Mouse (Mus musculus): ENCODE results near the gene Tent5c.

The Tent5c gene

GRCm38 (mm10) chr3:100485390-100486132 is 3.6 kb downstream of the Tent5c start:
- DNase-seq (ENCODE audit: low spot score): no peak

DNA sequence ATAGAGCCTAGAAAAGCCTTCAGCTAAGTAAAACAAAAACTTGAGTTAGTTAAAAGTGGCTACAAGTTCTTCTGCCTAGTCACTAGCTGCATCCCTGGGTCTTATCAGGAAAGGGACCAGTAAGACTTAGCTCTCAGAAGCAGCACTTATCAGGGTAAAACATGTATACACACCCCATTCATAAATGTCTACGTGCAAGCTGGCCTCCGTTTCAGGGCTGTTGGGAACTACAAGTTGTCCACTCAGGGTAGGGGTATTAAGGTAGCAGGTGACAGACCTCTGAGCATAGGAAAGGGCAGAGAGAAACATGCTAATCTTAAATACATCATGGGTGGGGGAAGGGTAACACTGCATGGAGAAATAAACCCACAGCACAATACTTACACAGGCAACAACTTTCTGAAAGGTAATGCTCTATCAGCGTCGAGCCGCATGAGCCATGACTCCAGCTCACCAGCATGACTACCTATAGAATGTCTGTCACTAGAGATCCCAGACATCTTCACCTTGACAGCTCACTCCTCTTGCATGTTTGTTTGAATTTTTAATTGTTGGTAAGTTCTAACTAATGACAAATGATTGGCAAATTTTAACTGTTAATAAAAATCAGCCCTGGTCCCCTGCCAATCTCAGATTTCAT is 6.0 kb downstream of the Tent5c start:
- no peak for DNase-seq (ENCODE audit: low spot score)

DNA sequence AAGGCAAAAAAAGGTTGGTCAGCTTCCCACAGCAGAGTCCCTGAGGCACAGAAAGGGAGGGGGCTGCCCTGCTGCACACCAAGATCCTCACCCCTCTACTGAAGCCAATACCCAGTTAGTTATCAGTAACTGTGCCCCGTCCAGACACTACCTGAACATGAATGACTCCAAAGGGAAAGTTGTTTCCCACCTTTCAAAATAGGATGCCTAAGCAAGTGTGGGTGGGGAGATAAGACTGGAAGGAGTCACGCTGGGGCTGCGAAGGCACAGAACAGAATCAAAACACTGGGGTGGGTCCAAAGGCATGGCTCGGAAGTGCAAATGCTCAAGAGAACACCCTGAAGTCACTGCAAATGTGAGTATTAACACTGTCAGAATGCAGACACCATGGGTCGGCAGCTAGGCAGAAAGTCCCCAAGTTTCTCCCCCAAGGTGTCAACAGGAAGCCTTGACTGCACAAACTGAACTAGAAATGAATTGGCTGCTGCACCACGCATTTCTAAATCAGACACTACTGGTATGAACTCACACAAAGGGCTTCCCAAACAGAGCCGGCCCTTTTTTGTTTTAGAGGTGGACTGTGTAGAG is 6.7 kb downstream of the Tent5c start:
- no peak for DNase-seq (ENCODE audit: low spot score)

- DNase-seq (ENCODE audit: low spot score): no peak
Observed at GRCm38 (mm10) chr3:100480251-100481005, 8.7 kb downstream of the Tent5c start.

GRCm38 (mm10) chr3:100474950-100475472 is 14.1 kb downstream of the Tent5c start:
- no peak for DNase-seq (ENCODE audit: low spot score)

GRCm38 (mm10) chr3:100474536-100474935 is 14.6 kb downstream of the Tent5c start:
- no peak for DNase-seq (ENCODE audit: low spot score)

DNA sequence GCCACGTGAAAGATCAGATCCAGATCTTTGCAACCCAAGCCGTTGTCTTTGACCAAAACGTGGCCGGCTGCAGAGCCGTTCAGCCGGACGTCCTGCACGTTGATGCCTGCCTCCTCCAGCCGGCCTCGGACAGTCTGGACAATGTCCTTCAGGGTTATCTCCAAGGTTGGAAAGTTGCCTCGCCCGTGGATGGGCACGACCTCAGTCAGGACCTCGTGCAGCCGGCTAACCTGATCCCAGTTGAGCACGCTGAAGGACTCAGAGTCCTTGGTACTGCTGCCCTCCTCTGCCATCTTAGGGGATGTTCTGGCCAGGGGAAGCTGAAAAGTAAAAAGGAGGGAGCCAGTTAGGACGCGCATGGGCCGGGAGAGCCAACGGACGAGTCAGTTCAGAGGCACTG is 16.0 kb downstream of the Tent5c start:
- DNase-seq (ENCODE audit: low spot score): no peak

GRCm38 (mm10) chr3:100470902-100471301 is 18.2 kb downstream of the Tent5c start:
- no peak for DNase-seq (ENCODE audit: low spot score)

DNA sequence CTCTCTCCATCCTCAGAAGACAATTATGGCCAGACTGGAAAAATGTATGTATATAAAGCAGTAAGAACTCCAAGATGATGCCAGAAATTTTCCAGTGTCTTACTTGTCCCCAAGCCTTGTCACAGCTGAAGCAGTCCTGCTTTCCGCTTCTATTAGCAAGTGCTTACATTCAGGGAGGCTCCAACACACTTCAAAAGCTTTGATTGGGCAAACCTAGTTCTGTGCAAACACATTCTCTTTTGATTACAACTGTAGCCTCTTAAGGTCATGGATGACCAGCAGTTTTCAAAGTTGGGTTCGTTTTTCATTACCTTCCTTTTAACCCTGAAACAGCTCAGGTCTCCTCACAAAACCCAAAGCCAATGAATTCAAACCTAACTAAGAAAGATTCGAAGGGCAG is 19.0 kb downstream of the Tent5c start:
- no peak for DNase-seq (ENCODE audit: low spot score)

GRCm38 (mm10) chr3:100466551-100466950 is 22.6 kb downstream of the Tent5c start:
- no peak for DNase-seq (ENCODE audit: low spot score)

- no peak for DNase-seq (ENCODE audit: low spot score)
Observed at GRCm38 (mm10) chr3:100464596-100464995, 24.5 kb downstream of the Tent5c start.

GRCm38 (mm10) chr3:100463959-100464265 is 25.2 kb downstream of the Tent5c start:
- DNase-seq (ENCODE audit: low spot score): no peak

DNA sequence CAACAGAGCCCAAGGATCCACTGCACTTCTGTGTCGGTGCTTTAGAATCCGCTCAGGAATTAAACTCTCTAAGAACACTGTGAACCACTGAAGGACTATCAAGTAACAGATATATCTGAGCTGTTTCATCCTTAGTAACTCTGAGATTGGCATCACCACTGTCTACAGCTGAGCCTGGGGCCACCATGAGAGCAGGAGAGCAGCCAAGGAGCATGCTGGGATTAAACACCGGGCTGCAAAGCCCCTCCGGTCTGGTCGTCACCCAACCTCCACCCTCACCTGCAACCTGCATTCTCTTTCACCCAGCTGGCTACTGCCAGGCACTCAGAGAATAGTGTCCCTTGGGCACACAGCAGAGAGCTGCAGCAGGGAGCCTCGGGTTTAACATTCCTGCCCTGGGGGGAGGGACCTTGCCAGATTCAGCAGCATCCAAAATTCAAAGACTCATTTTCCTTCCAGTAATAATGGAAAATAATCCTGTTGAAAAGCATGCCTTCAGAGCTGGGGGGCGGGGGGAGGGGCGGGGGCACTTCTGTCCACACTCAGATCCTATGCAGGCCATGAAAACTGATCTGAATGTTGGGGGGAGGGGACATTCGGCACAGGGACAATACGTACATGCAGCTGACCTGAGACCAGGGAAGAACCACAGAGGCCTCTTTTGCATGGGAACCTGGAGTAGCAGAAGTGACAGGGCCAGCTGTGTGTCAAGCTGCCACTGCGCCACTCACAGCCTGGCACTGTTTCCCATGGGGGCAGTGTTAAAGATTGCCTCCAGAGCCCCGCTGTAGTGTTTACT is 25.8 kb downstream of the Tent5c start:
- DNase-seq (ENCODE audit: low spot score): no peak

DNA sequence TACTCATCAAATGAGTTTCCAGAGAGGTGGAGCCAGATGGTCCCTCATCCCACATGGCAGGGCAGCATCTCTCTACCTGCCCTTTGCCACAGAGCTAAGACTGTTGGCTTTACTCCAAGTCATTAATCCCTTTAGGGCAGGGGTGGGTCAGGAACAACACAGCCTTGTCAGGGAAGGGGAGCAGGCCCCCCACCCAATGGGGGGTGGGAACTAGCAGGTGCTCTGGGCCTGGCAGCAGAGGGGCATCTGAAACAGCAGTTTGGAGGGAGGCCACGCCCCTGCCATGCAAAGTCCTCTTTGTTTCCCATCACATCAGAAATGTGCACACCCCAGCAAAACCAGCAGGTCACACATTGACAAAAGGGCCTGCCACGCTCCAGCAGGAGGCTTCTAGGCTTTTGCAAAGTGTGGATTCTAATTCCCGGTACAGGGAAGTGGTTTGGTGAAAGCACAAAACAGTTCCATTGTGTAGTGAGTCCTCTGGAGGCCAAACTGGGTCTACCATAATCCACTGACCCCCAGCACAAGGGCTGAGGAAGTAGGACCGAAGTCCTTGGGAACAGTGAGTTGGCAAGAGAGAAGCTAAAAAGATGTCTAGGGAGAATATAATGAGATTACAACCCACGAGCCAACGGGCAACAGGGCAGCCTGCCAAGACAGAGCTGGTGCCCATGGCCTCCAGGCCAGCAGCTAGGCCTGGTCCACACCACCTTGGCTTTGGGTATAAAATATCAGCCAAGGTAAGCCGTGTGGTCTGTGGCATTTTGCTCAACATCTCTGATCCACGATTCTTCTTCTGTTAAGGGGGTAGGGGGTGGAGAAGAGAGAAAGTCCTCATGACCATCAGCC is 26.7 kb downstream of the Tent5c start:
- DNase-seq (ENCODE audit: low spot score): no peak

GRCm38 (mm10) chr3:100460510-100460909 is 28.6 kb downstream of the Tent5c start:
- no peak for DNase-seq (ENCODE audit: low spot score)

GRCm38 (mm10) chr3:100443798-100444500 is 45.2 kb downstream of the Tent5c start:
- DNase-seq (ENCODE audit: low spot score): no peak

GRCm38 (mm10) chr3:100442499-100442898 is 46.6 kb downstream of the Tent5c start:
- DNase-seq (ENCODE audit: low spot score): no peak

DNA sequence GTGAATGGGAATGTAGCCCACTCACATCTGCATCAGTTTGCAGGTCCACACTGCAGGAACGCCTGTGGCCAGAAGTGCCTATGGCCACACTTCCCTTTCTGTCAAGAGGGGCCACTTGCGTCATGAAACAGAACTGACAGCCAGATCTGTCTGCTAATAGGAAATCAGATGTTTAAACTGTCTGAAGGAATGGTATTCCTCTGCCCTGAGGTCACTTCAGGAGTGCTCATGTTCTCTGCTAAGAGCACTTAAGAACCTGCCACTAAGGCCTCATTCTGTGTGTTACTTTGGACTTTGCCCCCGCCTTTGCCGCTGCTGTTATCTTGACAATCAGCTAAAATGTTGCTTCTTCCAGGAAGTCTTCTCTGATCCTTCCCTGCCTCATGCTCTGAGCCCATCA is 48.4 kb downstream of the Tent5c start:
- DNase-seq (ENCODE audit: low spot score): no peak

DNA sequence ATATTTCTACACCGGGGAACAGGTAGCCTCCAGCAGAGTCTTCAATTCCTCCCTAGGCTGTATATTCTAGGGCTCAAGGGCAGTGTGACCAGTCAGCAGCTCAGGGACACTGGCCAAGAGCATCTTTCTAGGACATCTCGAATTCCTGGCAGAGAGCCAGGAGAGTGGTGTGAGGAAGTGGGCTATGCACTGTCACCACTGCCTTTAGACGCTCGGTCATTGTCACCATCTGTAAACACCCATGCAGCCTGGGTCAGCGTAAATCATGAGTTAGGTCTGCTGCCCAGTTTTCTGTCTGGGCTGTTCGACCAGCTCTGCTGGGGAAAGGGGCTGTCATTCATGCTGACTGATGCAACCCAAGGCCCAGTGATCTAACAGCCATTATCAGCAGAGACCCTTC is 49.1 kb downstream of the Tent5c start:
- DNase-seq (ENCODE audit: low spot score): no peak

DNA sequence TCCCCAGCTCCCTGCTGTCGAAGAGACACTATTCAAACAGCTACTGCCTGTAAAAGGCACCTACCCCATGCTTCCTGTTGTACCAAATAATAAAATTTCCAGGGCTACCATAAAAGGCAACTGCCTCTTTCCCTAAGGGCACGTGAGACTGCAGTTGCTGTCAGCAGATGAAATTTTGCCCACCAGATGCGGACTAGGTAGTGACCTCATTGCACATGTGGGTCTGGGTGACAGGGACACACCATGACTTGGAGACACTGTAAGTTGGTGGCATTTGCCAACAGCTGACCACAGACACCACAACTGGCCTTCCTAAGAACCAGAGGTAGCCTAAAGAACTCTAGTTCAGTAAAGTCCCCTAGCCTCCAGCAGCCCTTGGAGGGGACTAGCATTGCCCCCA is 50.0 kb downstream of the Tent5c start:
- no peak for DNase-seq (ENCODE audit: low spot score)
